Mouse (Mus musculus): ENCODE measurements around the gene Fkbp5.

Fkbp5 gene

DNA sequence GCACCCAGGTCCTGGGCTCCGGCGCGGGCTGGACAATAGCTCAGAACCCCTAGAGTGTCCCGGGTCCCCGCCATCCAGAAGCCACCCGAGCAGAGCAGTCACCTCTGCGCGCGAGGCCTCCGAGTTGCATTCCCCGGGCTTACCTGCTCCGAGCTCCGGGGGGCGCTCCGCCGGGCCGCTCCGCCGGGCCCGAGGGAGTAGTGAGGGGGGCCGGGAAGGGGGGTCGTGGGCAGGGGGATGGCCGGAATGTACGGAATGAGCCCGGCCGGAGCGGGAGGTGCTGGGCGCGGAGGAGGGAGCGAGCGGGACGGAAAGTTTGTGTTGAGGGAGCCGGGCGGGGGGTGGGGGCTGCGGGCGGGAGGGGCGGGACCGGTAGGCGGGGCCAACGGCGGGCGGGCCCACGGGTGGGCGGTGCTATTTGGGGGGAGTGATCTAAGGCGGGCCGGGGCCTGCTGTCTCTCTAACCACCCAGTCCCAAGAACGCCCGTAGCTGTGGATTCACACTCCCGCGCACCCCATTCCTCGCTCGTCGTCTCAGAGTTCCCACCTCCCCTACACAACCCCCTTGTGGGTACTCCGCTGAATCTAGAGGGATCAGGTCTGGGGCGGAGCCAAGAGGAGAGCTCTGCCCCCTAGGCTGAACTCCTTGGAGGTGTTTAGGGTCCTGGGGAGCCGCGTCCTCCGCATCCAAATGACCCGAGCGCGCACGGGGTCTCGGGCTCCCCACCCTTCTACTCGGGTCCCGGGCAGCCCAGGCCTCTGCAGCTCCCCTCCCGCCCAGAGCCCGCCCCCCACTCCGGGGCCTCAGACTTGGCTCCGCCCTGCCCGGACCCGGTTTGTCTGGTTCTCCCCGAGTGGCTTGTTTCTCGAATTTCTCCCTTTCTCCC, 166.6 kb downstream of the Fkbp5 start, which contains the start of gene Tead3:
Tead3 (minus strand) TSS at position 352 of the 887 bp plus-strand sequence.
- no peak for ATAC-seq (ENCODE audit: insufficient number of reproducible peaks, low FRiP score, low TSS enrichment)

DNA sequence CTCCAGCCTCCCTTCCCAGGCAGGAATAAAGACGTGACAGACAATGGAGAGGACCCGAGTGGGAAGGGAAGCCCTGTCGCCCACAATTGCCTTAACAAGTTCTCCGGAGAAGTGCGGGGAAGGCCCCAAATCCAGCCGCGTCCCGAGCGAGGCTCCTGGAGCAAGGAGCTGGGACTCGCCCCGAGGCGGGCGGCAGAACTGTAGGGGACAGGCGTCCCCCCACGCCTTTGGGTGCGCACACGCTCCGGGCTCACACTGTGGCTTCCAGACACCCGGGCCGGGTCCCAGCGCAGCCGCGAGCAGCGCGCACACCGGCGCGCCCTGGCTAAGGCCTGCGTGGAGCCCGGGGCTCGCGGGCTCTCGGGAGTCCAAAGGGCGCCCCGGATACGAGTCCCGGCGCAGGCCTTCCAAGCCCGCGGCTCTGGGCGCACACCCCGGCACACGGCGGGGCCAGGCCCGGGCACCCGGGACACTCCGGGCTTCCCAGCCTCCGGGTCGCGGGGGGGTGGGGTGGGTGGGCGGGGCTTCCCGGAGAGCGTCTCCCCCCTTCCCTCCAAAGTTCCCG, 167.3 kb downstream of the Fkbp5 start:
- no peak for ATAC-seq (ENCODE audit: insufficient number of reproducible peaks, low FRiP score, low TSS enrichment)

DNA sequence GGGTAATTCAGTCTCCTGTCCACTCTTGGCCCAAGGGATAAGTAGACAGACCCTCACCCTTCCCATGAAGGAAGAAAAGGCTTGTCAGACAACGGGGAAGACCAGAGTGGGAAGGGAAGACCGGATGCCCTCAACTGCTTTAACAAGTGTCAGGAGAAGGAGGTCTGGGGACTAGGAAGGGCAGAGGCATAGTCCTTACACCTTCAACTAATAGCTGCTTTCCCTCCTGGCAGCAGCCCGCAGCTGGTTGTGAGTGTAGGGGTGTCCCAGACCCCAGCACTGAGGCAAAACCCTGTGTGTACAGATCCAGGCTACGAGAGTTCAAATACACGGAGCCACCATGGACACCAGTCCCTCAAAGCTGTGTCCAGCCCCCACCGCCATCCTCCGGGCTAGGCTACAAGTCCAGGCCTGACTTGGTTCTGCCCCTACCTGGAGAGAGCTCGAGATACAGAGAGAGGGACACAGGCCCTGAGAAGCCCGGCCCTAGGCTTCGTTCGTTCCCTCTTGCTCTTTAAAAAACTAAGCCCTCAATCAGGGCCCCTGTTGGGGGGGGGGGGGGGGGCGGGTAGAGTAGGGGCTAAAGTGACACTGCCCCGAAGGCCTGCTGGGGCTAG, 168.0 kb downstream of the Fkbp5 start:
- ATAC-seq (ENCODE audit: insufficient number of reproducible peaks, low FRiP score, low TSS enrichment): no peak

Data from cerebellum, adult (tissue).